Mouse (Mus musculus): ENCODE measurements around the gene Pcgf2.

The Pcgf2 gene

GRCm38 (mm10) chr11:97694435-97694834, 5.9 kb downstream of the Pcgf2 start:
- no peak for DNase-seq

DNA sequence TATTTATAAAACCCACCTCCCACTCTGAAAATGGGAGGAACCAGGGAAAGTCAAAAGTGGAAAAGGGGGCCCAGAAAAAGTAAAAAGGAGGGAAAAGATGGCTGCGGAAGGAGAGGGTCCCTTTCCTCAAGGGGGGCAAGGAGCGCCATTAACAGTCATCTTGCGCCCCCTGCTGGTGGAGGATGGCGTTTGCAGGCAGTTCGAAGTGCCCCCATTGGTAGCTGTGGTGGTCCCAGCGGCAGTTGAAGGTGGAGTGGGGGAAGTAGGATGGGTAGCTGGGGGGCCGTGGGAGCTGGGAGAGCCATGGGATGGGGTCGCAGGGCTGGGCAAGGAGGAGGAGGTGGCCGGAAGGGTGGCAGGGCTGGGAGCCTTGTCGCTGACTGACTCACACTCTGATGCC, 10.4 kb downstream of the Pcgf2 start:
- DNase-seq, result peak; percentile 63 to 79

- peak in 1 of 2 experiments; percentile 20 for DNase-seq
Measured at GRCm38 (mm10) chr11:97687061-97687460, 13.2 kb downstream of the Pcgf2 start.

DNA sequence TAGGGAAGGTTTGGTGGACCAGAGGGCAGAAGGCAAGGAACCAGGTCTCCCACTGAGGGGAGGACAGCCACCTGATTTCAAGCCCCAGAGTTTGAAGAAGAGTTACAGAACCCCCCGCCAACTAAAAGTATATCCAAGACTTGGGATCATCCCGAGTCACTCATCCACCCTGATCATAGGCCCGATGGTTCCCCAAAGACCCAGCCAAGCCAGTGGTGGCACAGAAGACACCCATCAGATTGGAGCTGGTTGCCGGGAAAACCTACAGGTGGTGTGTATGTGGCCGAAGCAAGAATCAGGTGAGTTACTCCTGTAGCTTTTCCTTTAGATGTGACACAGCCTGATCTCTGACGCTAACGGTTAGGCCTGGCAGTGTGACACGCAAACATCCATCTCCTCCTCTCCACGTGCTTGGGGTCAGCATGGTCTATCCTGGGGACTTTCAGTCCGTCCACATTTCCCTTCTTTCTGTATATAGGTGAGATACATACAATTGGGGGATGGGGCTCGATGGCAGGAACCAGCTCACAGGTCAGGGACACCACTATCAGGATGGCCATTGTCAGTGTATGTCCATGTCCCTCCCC, 13.9 kb downstream of the Pcgf2 start:
- DNase-seq, result peak in 1 of 2 experiments; percentile 24

DNA sequence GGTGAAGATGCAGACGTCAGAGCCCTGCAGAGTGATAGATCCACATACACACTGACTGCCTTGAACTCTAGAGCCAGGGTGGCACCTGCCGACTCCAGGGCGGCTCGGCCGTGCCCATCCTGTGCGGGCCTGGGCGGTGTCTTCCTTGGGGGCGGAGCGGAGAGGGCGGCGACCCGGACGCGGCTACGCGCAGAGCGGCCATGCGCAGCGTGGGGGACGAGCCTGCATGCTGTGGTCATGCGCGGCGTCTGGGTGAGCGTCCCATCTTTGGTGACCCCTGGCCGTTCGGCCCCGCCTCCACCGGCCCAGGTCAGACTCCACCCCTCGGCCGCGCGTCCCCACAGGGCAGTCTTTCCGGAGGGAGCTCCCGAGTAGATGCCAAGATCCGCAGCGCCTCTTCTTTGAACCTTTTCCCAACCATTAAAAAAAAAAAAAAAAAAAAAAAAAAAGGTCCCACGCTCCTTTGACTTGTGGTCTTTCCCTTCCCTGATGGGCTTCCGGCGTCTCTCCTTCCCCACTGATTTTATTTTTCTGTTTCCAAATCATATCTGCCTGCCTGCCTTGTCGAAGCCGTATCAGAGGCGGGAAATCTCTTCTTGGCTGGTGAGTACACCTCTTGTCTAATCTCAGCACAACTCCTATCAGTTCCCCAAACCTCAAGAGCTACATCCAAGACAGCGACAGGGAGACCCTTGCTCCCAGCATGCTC, 14.5 kb downstream of the Pcgf2 start, which contains the start of gene Cisd3:
Cisd3 (plus strand) TSS at position 214 of the 709 bp plus-strand sequence.
- DNase-seq, result peak; percentile 96 to 98

GRCm38 (mm10) chr11:97684766-97685165, 15.5 kb downstream of the Pcgf2 start:
- peak; percentile 31 to 36 for DNase-seq

DNA sequence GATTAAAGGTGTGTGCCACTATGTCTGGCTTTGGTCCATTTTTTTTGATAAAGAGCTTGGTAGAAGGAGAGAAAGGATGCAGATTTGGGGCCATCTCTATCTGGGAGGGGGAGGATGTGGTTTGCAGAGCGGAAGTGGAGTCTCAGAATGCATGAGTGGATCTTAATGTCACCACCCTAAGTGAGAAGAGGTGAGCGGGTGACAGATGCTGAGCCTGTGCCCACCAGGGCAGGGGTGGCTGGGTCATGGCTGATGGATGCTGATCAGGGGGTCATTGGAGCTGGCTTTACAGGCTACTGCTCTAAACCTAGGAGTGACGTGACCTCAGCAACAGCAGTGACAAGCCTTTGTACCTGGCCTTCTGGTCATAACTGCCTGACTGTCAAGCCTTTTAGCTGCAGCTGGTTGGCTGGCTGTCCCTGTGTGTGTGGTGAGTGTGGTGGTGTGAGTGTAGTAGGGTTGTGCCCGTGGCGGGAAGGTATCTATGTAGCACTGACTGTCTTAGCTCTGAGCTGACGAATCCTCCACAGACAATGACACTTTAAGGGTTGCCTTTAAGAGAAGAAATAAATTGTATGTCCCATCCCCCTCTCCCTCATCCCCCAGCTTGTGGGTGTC, 16.1 kb downstream of the Pcgf2 start:
- DNase-seq, result peak in 1 of 2 experiments; percentile 34

DNA sequence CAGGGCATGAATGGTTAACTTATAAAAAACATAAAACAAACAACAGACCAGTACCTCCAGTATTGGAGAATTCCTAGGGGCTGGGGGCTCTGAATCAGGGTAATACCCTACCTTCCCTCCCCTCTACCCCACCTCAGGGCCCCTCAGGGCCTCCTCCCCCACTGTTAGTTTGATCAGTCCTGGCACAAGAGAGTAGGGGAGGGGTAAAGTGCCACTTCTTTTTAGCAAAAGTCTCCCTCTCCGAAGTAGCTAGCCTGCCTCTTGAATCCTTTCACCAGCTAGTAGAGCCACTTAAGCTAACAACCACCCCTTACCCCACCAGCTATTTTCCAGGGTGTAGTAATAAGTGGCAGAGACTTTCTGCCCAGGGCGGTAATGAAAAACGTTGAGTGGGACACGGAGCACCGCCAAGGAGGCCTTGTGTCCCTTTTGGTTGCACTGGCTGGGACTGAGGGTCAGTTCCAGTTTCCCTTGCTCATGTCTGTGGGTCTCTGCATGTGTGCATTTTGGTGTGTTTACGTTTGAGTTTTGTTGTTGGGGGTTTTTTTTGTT, 17.7 kb downstream of the Pcgf2 start:
- DNase-seq, result peak; percentile 38 to 69

- DNase-seq, result peak; percentile 61 to 83
Measured at GRCm38 (mm10) chr11:97680430-97680829, 19.9 kb downstream of the Pcgf2 start.

DNA sequence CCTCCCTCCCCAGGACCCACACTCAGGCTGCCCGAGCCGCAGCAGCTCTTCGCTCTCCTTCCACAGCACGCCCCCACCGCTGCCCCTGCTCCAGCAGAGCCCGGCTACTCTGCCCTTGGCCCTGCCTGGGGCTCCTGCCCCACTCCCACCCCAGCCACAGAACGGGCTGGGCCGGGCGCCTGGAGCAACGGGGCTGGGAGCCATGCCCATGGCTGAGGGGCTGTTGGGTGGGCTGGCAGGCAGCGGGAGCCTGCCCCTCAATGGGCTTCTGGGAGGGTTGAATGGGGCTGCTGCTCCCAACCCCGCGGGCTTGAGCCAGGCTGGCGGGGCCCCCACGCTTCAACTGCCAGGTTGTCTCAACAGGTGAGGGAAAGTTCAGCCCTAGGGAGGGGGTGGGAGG, 22.0 kb downstream of the Pcgf2 start:
- DNase-seq, result no peak

DNA sequence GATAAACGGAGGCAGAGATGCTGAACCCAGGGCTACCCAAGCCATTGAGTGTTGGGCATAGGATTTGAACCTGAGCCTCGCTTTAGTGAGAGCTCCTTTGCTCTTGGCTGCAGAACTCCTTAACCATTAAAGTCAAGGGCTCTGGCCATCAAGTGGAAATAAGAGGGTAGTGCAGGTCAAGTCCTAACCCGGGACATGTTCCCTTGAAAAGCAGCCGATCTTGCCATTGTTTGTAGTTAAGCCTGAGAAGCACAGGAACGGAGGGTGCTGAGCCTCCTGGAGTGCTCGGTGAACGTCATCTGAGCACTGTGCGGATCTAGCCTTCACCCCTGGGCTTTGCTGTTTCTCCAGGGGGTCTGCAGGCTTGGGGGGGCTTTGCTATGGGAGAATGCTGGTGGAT, 22.5 kb downstream of the Pcgf2 start:
- peak in 1 of 2 experiments; percentile 25 for DNase-seq

DNA sequence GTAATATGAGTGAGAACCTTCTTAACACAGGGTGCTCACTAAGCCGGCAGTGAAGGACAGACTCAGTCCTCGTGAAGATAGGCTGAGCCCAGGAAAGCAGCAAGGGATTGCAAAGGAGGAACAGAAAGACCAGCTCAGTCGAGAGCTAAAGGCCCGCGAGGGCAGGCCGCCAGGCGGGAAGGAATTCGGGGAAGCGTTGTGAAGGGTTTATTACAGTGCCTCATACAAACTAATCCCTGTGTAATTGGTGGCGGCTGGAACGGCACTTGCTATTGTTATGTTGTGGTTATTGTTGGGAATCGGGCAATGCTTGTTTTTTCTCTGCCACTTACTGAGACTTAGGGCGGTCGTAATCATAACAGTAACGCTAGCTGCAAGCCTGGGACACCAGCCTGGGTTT, 22.9 kb downstream of the Pcgf2 start:
- DNase-seq, result peak in 1 of 2 experiments; percentile 33

GRCm38 (mm10) chr11:97676050-97676754, 24.1 kb downstream of the Pcgf2 start:
- peak; percentile 22 to 57 for DNase-seq

DNA sequence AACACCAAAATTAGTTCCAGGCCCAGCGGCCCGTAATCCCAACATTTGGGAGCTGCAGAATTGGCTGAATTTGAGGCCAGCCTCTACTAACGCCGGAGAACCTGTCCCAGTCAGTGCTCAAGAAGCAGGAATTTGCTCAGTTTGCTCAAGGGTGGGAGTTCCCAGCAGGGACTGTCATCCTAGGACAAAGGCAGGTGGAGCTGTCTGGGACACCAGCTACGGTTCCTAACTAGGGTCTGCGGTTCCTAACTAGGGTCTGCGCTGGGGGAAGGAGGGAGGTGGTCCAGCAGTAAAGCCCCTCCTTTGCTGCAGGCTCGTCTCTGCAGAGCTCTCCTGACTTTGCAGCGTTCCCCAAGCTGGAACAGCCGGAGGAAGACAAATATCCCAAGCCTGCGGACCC, 27.1 kb downstream of the Pcgf2 start:
- DNase-seq, result no peak

DNA sequence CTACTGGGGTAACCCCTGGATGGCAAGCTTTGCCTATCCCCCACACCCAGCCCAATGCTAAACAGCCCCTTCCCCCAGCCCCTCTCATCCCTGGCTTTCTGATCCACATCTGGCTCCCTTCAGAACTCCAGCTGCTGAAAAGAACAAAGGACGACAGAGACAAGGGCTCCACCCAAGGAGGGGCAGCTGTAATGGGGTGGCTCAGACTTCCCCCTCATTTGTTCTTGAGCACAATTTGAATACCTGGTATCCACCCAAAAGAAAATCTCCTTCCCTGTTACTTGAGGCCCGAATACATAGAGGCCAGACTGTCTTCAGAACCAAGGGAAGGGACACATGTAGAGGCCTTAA, 29.1 kb downstream of the Pcgf2 start:
- no peak for DNase-seq

GRCm38 (mm10) chr11:97670234-97671176, 29.8 kb downstream of the Pcgf2 start:
- DNase-seq, result no peak

- peak; percentile 77 to 81 for DNase-seq
Measured at GRCm38 (mm10) chr11:97669829-97670228, 30.5 kb downstream of the Pcgf2 start.

GRCm38 (mm10) chr11:97669268-97669667, 31.0 kb downstream of the Pcgf2 start:
- DNase-seq, result no peak

DNA sequence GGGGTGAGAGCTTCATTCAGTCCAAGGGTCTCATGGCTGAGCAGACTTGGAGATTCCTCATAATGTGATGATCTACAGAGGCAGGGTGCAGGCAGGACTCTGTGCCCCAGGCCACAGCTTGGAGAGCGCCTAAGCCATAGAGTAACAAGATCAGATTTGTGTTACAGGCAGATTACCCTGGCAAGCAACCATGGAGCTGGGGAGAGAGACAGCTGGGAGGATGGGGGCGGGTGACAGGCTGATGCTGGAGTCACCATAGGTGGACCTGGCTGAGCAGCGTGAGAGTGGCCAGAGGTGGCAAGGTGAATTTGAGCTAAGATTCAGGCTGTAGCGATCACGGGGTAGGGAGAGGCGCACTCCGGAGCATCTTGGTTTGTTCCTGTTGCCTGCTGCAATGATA, 32.1 kb downstream of the Pcgf2 start:
- DNase-seq, result no peak

DNA sequence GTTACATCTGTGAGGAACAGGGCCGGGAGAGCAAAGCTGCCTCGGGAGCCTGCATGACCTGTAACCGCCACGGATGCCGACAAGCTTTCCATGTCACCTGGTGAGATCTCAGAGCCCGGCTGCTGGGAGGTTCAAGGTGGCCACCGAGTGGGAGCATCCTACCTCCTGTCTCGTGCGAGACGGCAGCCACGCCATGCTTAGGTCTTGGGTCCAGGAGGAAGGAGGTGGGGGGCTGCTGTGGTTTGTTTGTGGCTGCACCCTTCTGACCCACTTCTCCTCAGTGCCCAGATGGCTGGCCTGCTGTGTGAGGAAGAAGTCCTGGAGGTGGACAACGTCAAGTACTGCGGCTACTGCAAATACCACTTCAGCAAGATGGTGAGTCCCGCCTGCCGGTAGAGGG, 33.5 kb downstream of the Pcgf2 start:
- no peak for DNase-seq

- DNase-seq, result no peak
Measured at GRCm38 (mm10) chr11:97666221-97666620, 34.1 kb downstream of the Pcgf2 start.

- no peak for DNase-seq
Measured at GRCm38 (mm10) chr11:97665431-97665830, 34.9 kb downstream of the Pcgf2 start.

Measured in lung, postnatal 4 days (tissue).